Mouse (Mus musculus): ENCODE data around the gene Erich3.

GRCm38 (mm10) chr3:154615304-154615703, 48.4 kb upstream of the Erich3 start:
- TF ChIP-seq CTCF (IDR thresholded peaks at IDR 0.05; ENCODE audit: low read depth) (no peak), EP300 (IDR thresholded peaks at IDR 0.05; ENCODE audit: low read depth) (no peak)

Data from liver, embryonic 14.5 days (tissue).